Mouse (Mus musculus) embryonic facial prominence, embryonic 11.5 days (tissue): ENCODE data around the gene Gm960. TPM values are rescaled to one million over a fixed set of nuclear protein-coding genes. Genes with fewer than 3 reads are reported as not detected.

Experiments used
- ATAC-seq: fragments of 200-750 bp; cut with Nextera tagmentation; replicated peaks from 2 replicates; pipeline ENCODE4 v1.8.0; 2017; ENCODE audit warnings: low read depth; ENCODE audit not compliant: insufficient number of reproducible peaks, low FRiP score, low TSS enrichment
- DNase-seq: peaks from one replicate; pipeline ENCODE4 v3.0.0-alpha.2; 2015; ENCODE audit warnings: low spot score
- H3K27ac ChIP-seq: fragments of 300-500 bp; sonication (generic); replicated peaks from 2 replicates; pipeline ENCODE4 v1.5.1; 2014; ENCODE audit warnings: mild to moderate bottlenecking, low read depth, low read length, control low read depth
- H3K27me3 ChIP-seq: fragments of 300-500 bp; sonication (generic); 2 replicates; pipeline ENCODE4 v1.6.1; 2014; ENCODE audit warnings: mild to moderate bottlenecking, low read length, moderate library complexity, mixed read lengths; ENCODE audit not compliant: control insufficient read depth, insufficient read depth
- H3K36me3 ChIP-seq: fragments of 300-500 bp; sonication (generic); replicated peaks from 2 replicates; pipeline ENCODE4 v1.6.1; 2014; ENCODE audit warnings: low read depth, mild to moderate bottlenecking, low read length, moderate library complexity, mixed read lengths; ENCODE audit not compliant: control insufficient read depth, insufficient read depth
- H3K4me1 ChIP-seq: fragments of 300-500 bp; sonication (generic); 2 replicates; pipeline ENCODE4 v1.6.1; 2014; ENCODE audit warnings: low read length, mixed read lengths; ENCODE audit not compliant: control insufficient read depth, insufficient read depth
- H3K4me2 ChIP-seq: fragments of 300-500 bp; sonication (generic); 2 replicates; pipeline ENCODE4 v1.6.1; 2014; ENCODE audit warnings: low read depth, mild to moderate bottlenecking, control low read depth, low read length, moderate library complexity
- H3K4me3 ChIP-seq: fragments of 300-500 bp; sonication (generic); 2 replicates; pipeline ENCODE4 v1.5.1; 2014; ENCODE audit warnings: low read depth, low read length, control low read depth
- H3K9ac ChIP-seq: fragments of 300-500 bp; sonication (generic); replicated peaks from 2 replicates; pipeline ENCODE4 v1.6.1; 2014; ENCODE audit warnings: mild to moderate bottlenecking, control low read depth, low read length
- H3K9me3 ChIP-seq: fragments of 300-500 bp; sonication (generic); replicated peaks from 2 replicates; pipeline ENCODE4 v1.6.1; 2016; ENCODE audit warnings: mild to moderate bottlenecking, low read length, inconsistent platforms, mixed read lengths; ENCODE audit not compliant: control insufficient read depth
- WGBS: fragments of 180-500 bp; shearing (Covaris S2); extraction: QIAGEN DNeasy Blood & Tissue Kit; methylation state at CpG from one replicate; pipeline ENCODE4 v1.1.7; 2014; 5-methylcytosine and 5-hydroxymethylcytosine counted together
- polyA plus RNA-seq: library from polyadenylated mRNA; unstranded; fragments of >200 nt; fragmentation: Nextera tagmentation; extraction: Ambion mirVana; gene quantifications from 2 replicates; pipeline ENCODE4 v1.2.1, GENCODE M21; 2014

The Gm960 gene
- polyA plus RNA-seq, 1 experiment from 2014 or later = 4.4 TPM

DNA sequence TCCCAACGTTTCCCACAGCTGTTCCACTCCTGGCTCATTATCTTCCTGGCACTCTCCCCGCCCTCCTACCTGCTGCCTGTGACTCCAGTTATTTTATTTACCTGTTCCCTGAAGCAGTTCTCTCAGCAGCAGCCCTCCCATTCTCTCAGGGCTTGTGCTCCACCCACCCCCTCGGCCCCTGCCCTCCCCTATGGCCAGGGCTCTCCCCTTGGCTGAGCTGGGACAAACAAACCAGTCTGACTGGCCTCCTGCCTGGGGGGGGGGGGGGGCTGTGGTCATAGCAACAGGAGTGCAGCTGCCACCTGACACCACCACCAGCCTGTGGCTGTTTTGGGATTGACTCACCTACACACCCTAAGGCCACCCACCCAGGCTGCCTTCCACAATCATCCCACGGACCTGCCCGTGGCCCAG is 20.9 kb upstream of the Gm960 start:
- 14% methylated on average over 5 of the region's 5 CpGs for WGBS
- H3K27ac ChIP-seq = no peak overlapping the region
- H3K4me3 ChIP-seq = no peak overlapping the region
- DNase-seq (peak; percentile 10), ATAC-seq (peak; percentile 47; the same call in 1 of the 2 replicates)
- H3K4me1 ChIP-seq = peaks cover 3% of the 10 kb centered on the region; the same call in 1 of the 2 replicates
- H3K9ac ChIP-seq = no peak overlapping the region
- no peaks in the 10 kb centered on the region for H3K9me3 ChIP-seq
- no peaks in the 10 kb centered on the region for H3K36me3 ChIP-seq
- H3K27me3 ChIP-seq = peaks cover 5% of the 10 kb centered on the region; the same call in 1 of the 2 replicates
- no peak overlapping the region for H3K4me2 ChIP-seq

DNA sequence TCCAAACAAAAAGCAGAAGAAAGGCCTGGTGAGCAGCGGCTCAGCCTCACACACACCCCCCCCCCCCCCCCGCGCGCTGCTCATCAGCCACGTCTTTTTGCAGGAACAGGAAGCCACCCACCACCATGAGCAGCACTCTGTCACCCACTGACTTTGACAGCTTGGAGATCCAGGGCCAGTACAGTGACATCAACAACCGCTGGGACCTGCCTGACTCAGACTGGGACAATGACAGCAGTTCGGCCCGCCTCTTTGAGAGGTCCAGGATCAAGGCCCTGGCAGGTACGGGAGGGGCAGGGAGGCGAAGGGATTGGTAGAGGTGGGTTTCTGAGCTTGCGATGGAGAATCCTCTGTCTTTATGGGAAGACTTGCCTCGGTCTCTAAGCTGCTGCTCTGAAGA is 20.2 kb upstream of the Gm960 start:
- peaks cover 5% of the 10 kb centered on the region; the same call in 1 of the 2 replicates for H3K27me3 ChIP-seq
- no peak for ATAC-seq

DNA sequence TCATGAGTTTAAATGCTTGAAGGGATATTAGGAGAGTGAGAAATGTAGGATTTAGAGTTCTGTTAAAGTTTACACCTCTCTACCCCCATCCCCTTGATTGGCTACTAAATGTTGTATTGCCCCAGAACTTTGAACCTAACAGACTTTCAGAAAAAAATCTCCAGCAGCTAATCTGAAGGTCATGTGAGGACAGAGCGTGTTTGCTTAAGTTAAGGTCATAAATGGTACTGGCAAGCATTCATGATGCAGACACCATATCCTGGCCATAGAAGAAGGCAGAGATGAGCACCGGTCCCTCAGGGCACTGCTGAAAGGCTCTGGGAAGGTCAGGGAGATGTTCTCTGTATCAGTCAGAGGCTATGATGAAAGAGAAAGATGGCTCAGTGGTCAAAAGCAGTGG is 18.8 kb upstream of the Gm960 start:
- 91% methylated on average over 2 of the region's 2 CpGs for WGBS
- Histone ChIP-seq H3K4me2 (no peak overlapping the region), H3K4me3 (no peak overlapping the region), H3K27me3 (peaks cover 5% of the 10 kb centered on the region; the same call in 1 of the 2 replicates), H3K36me3 (no peaks in the 10 kb centered on the region), H3K9ac (no peak overlapping the region), H3K4me1 (peaks cover 3% of the 10 kb centered on the region; the same call in 1 of the 2 replicates), H3K9me3 (no peaks in the 10 kb centered on the region), H3K27ac (no peak overlapping the region)
- no peak for DNase-seq
- ATAC-seq = no peak

More for the DNA sequence above, 20.2 kb upstream of the Gm960 start:
- no peaks in the 10 kb centered on the region for H3K9me3 ChIP-seq
- 30% methylated on average over 12 of the region's 12 CpGs for WGBS
- H3K4me1 ChIP-seq = peaks cover 3% of the 10 kb centered on the region; the same call in 1 of the 2 replicates
- no peak overlapping the region for H3K27ac ChIP-seq
- no peaks in the 10 kb centered on the region for H3K36me3 ChIP-seq
- no peak overlapping the region for H3K4me2 ChIP-seq
- H3K4me3 ChIP-seq = no peak overlapping the region
- DNase-seq = no peak
- no peak overlapping the region for H3K9ac ChIP-seq

DNA sequence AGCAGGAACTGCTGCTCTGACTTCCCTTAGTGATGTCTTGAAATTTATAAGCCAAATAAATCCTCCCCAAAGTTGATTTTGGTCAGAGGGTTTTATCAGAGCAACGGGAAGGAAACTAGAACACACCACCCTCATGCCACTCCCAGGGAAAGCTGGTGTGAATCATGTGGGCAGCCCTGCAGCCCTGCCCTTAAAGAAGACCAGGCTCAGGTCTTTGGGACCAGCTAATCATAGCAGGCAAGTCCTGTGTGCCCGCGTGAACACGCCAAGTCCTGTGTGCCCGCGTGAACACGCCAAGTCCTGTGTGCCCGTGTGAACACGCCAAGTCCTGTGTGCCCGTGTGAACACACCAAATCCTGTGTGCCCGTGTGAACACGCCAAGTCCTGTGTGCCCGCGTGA is 18.3 kb upstream of the Gm960 start:
- H3K27ac ChIP-seq = no peak overlapping the region
- WGBS = 96% methylated on average over 14 of the region's 14 CpGs
- DNase-seq (no peak), ATAC-seq (no peak)
- H3K27me3 ChIP-seq = peaks cover 8% of the 10 kb centered on the region; the same call in 1 of the 2 replicates
- no peak overlapping the region for H3K9ac ChIP-seq
- H3K4me3 ChIP-seq = no peak overlapping the region
- no peaks in the 10 kb centered on the region for H3K36me3 ChIP-seq
- H3K9me3 ChIP-seq = no peaks in the 10 kb centered on the region
- H3K4me1 ChIP-seq = peaks cover 3% of the 10 kb centered on the region; the same call in 1 of the 2 replicates
- H3K4me2 ChIP-seq = no peak overlapping the region

DNA sequence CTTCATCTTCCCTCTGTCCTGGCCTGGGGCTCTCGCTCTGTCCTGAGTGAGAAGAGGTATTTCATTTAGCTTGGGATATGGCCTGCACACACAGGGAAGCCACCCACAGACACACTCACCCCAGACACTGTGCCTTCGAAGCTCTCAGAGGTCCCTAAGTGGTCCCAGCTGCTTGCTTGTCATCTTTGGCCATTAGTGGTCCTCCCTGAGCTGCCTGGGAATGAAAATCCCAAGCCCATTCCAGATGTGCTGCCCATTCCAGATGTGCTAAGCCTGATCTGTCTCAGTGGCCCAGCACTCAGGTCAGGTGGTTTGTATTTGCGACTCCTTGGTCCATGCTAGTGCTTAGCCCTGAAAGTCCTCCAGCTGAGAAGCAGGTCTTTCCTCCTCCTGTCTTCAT is 15.4 kb upstream of the Gm960 start:
- peaks cover 12% of the 10 kb centered on the region; the same call in 1 of the 2 replicates for H3K27me3 ChIP-seq
- no peak overlapping the region for H3K4me2 ChIP-seq
- H3K36me3 ChIP-seq = no peaks in the 10 kb centered on the region
- 36% methylated on average over 3 of the region's 3 CpGs for WGBS
- peaks cover 2% of the 10 kb centered on the region; the same call in 1 of the 2 replicates for H3K4me1 ChIP-seq
- H3K4me3 ChIP-seq = no peak overlapping the region
- H3K9ac ChIP-seq = no peak overlapping the region
- peak; percentile 56 for DNase-seq
- H3K9me3 ChIP-seq = no peaks in the 10 kb centered on the region
- H3K27ac ChIP-seq = no peak overlapping the region
- ATAC-seq = no peak

DNA sequence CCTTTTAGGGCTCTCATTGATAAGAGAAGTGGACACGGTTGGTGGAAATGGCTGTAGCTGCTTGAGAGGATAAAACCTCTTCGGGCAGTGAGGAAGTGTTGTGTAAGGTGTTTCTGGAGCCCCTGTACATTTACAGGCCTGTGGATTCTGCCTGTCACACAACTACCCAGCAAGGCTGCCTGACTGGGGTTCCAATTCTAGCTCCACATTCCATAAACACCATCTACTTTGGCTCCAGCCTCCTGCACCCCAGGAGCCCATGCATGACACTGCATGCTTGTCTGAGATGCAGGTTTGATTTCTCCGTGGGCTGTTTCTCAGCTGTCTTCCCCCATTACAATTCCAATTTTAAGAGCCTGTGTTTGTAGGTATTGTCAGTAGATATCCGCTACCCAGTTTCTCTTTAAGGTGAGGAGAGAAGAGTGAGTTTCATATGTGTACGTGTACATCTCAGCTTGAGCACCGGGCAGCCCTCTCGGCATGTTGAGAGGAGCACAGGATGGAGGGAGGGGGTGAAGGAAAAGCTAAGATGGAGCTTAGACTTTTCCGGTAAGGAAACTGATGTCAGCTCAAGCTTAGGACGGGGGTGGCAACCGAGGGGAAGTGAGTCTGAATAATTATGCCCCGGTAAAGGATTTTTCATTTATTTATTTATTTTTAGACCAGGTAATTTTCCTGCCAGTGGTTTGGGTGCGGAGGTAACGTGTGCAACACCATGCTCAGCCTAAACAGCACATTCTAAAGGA is 14.5 kb upstream of the Gm960 start:
- no peak for ATAC-seq

DNA sequence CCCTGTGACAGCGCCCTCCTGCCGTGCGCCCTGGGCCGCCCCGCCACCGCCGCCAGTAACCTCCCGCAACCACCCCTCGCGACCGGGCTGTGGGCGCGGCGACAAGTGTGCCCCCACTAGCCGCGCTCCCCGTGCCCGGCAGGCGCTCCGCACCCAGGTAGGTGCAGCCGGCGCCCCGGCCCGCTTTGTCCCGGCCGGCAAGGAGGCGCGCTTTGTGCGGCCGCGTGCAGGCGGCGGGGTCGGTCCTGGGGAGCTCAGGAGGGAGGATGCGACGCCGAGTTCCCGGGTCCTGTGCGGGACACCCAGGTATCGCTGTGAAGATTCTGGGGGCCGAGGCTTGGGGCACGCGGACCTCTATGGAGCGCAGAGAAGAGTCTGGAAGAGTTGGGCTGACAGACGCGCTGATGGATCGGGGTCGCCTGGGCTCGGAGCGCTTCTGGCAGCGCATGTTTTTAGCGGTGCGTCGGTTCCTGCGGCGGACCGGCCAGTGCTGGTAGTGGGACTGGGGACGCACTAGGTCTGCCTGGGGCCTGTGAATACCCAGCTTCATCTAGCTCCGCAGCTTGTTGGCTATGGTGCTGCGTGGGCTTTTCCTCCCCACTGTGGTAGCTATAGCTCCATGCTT is 13.8 kb upstream of the Gm960 start:
- H3K27me3 ChIP-seq = peaks cover 12% of the 10 kb centered on the region; the same call in 1 of the 2 replicates
- ATAC-seq (peak; percentile 48), DNase-seq (peak; percentile 60)
- no peak overlapping the region; the same call in 1 of the 2 replicates for H3K27ac ChIP-seq
- H3K36me3 ChIP-seq = no peaks in the 10 kb centered on the region
- H3K4me1 ChIP-seq = peaks cover 2% of the 10 kb centered on the region; the same call in 1 of the 2 replicates
- WGBS = under 1% methylated on average over 56 of the region's 60 CpGs
- H3K4me2 ChIP-seq = peak overlapping the region; percentile 99
- no peaks in the 10 kb centered on the region for H3K9me3 ChIP-seq
- peak overlapping the region; percentile 78 for H3K9ac ChIP-seq
- peak overlapping the region; percentile 69 for H3K4me3 ChIP-seq

More for the DNA sequence above, 14.5 kb upstream of the Gm960 start:
- DNase-seq = no peak
- Histone ChIP-seq H3K4me3 (peak overlapping the region; percentile 69), H3K9ac (peak overlapping the region; percentile 78), H3K27me3 (peaks cover 12% of the 10 kb centered on the region; the same call in 1 of the 2 replicates), H3K4me2 (peak overlapping the region; percentile 99), H3K4me1 (peaks cover 2% of the 10 kb centered on the region; the same call in 1 of the 2 replicates), H3K36me3 (no peaks in the 10 kb centered on the region), H3K9me3 (no peaks in the 10 kb centered on the region), H3K27ac (no peak overlapping the region)
- 36% methylated on average over 13 of the region's 13 CpGs for WGBS
